9 mouse cellular contexts compared by ENCODE assay signal in genomic region chr7:17059463-17059844, GRCm38 (mm10). TPM values are rescaled to one million over a fixed set of nuclear protein-coding genes. Genes with fewer than 3 reads are reported as not detected.
DNase-seq lines count a peak whose midpoint lies in the region; ATAC-seq lines count a peak whose summit lies in the region.
"Had no signal": no experiment of that assay in that cellular context is flagged by ENCODE, and none has a peak within 500 bp of the region (broad histone marks: within the 10 kb centered on the region; RNA-seq: fewer than 3 reads in every experiment).

No protein-coding gene starts in this region.

- peak; percentile 91 for DNase-seq in heart, adult 11 months
- no peak for DNase-seq in heart, postnatal 14 days
- DNase-seq in right cerebral cortex, postnatal 10 days (ENCODE audit: low spot score in 2 of 2): peak; percentile 16 to 28
- DNase-seq in right cerebral cortex, adult 2 months (ENCODE audit: low spot score in 2 of 2): no peak
- peak; percentile 18 for DNase-seq in limb, embryonic 11.5 days (ENCODE audit: low spot score)
- DNase-seq in thymus, postnatal 14 days: peak; percentile 39
- no peak for DNase-seq in ovary, postnatal 14 days (ENCODE audit: low spot score)
- DNase-seq in embryo, embryonic 10.5 days (ENCODE audit: low spot score): no peak

- H3K9me3 ChIP-seq in limb, embryonic 11.5 days (ENCODE audit: control insufficient read depth, low read length): no peaks in the 10 kb centered on the region

- intact Hi-C loops in heart, postnatal 14 days (cut with DNase I): no loop called here

- WGBS in limb, embryonic 11.5 days: 90% methylated on average over 3 of the region's 3 CpGs

- H3K36me3 ChIP-seq in limb, embryonic 11.5 days (ENCODE audit: control insufficient read depth, insufficient read depth, low read length): no peaks in the 10 kb centered on the region

- H3K27me3 ChIP-seq in limb, embryonic 11.5 days (ENCODE audit: control insufficient read depth, insufficient read depth, low read length): no peaks in the 10 kb centered on the region

- H3K27ac ChIP-seq in limb, embryonic 11.5 days (replicated peaks; ENCODE audit: low read depth, low read length): peak overlapping the region; percentile 85; the same call in 1 of the 2 replicates

- H3K9ac ChIP-seq in limb, embryonic 11.5 days (ENCODE audit: low read length): no peak overlapping the region

- no peak overlapping the region for H3K4me3 ChIP-seq in limb, embryonic 11.5 days (ENCODE audit: low read depth, low read length)

- no peak overlapping the region; the same call in 1 of the 2 replicates for H3K4me2 ChIP-seq in limb, embryonic 11.5 days (ENCODE audit: low read depth, severe bottlenecking)

- ATAC-seq in limb, embryonic 11.5 days (ENCODE audit: insufficient number of reproducible peaks, low FRiP score, low TSS enrichment, low read depth): no peak

- peaks cover 43% of the 10 kb centered on the region for H3K4me1 ChIP-seq in limb, embryonic 11.5 days (ENCODE audit: control insufficient read depth, insufficient read depth, low read length)

RNA-seq across cellular contexts. Expression of gene Hif3a, which starts 2.8 kb away (rescaled TPM):
- 1 to 10 TPM; 4.9 to 5.4 TPM for total RNA-seq in heart, postnatal 14 days (2021)
- 8.9 and 9.6 TPM in 2 replicates for polyA plus RNA-seq in limb, embryonic 11.5 days (2014; fragmentation: Nextera tagmentation; extraction: Ambion mirVana)
- polyA plus RNA-seq: C2C12 had no signal

RNA-seq across cellular contexts. Expression of gene Psg16, which starts 14.4 kb away (rescaled TPM):
- under 1 TPM; 0.05 TPM for total RNA-seq in heart, postnatal 14 days (2021)
- polyA plus RNA-seq in limb, embryonic 11.5 days (2014; fragmentation: Nextera tagmentation; extraction: Ambion mirVana): 0.12 and 0.24 TPM in 2 replicates
- polyA plus RNA-seq: C2C12 had no signal

RNA-seq across cellular contexts. Expression of gene Ppp5c, which starts 31.7 kb away (rescaled TPM):
- 100 to 1,000 TPM; 101 to 108 TPM for total RNA-seq in heart, postnatal 14 days (2021)
- 134 and 140 TPM in 2 replicates for polyA plus RNA-seq in limb, embryonic 11.5 days (2014; fragmentation: Nextera tagmentation; extraction: Ambion mirVana)

Comparison
In these comparisons a context has a peak if more than half of its experiments do, and no peak if none do; other contexts are left out.
1. DNase-seq: peak in heart, adult 11 months (single experiment), right cerebral cortex, postnatal 10 days (2 of 2), limb, embryonic 11.5 days (single experiment) and thymus, postnatal 14 days (single experiment); none in heart, postnatal 14 days (0 of 2), right cerebral cortex, adult 2 months (0 of 2), ovary, postnatal 14 days (single experiment) and embryo, embryonic 10.5 days (single experiment).